ENCODE assay signal across 36 mouse cellular contexts in genomic region chr14:52083083-52083482, GRCm38 (mm10). TPM values are rescaled to one million over a fixed set of nuclear protein-coding genes. Genes with fewer than 3 reads are reported as not detected.
"Had no signal": no experiment of that assay in that cellular context is flagged by ENCODE, and none has a peak within 500 bp of the region (broad histone marks: within the 10 kb centered on the region; RNA-seq: fewer than 3 reads in every experiment).

No protein-coding gene starts in this region.

- H3K4me1 ChIP-seq: liver, embryonic 13.5 days; midbrain, embryonic 10.5 days; midbrain, embryonic 13.5 days; neural tube, embryonic 12.5 days; neural tube, embryonic 15.5 days had no signal

- H3K27ac ChIP-seq: kidney, postnatal 0 days; layer of hippocampus, adult 2 months; left cerebral cortex, adult 2 months; liver, embryonic 13.5 days; midbrain, embryonic 10.5 days; midbrain, embryonic 13.5 days; neural tube, embryonic 12.5 days; neural tube, embryonic 15.5 days; stomach, postnatal 0 days had no signal

- H3K9ac ChIP-seq: liver, embryonic 13.5 days; midbrain, embryonic 13.5 days; neural tube, embryonic 12.5 days; neural tube, embryonic 15.5 days had no signal

- H3K27me3 ChIP-seq: liver, embryonic 13.5 days; megakaryocyte, embryonic 14.5 days; midbrain, embryonic 13.5 days; neural tube, embryonic 12.5 days; neural tube, embryonic 15.5 days had no signal

- DNase-seq: kidney, adult 18-20 months; kidney, adult 9 months; kidney, postnatal 25 days; layer of hippocampus, adult 9-11 months; liver, embryonic 13.5 days; lung, adult 2 months; lung, postnatal 14 days; lung, postnatal 4 days; retina, postnatal 1 day; right cerebral cortex, postnatal 25 days; thymus, adult 2 months; thymus, postnatal 14 days; thymus, postnatal 4 days had no signal

- H3K4me3 ChIP-seq: layer of hippocampus, adult 2 months; left cerebral cortex, adult 2 months; liver, embryonic 13.5 days; megakaryocyte, embryonic 14.5 days; midbrain, embryonic 10.5 days; midbrain, embryonic 13.5 days; neural tube, embryonic 12.5 days; neural tube, embryonic 15.5 days had no signal

- H3K9me3 ChIP-seq: liver, embryonic 13.5 days; megakaryocyte, embryonic 14.5 days; midbrain, embryonic 10.5 days; midbrain, embryonic 13.5 days; neural tube, embryonic 12.5 days; neural tube, embryonic 15.5 days had no signal

- H3K4me2 ChIP-seq: liver, embryonic 13.5 days; midbrain, embryonic 13.5 days; neural tube, embryonic 12.5 days; neural tube, embryonic 15.5 days had no signal

- ATAC-seq: midbrain, embryonic 13.5 days had no signal

RNA-seq across cellular contexts. Expression of gene Olfr221, which starts 40.8 kb away (rescaled TPM):
- total RNA-seq: layer of hippocampus, adult 2 months; layer of hippocampus, postnatal 25 days; left cerebral cortex, adult 2 months; left cerebral cortex, postnatal 10 days; left cerebral cortex, postnatal 36 days; liver, adult 2 months; midbrain, postnatal 0 days had no signal
- polyA plus RNA-seq: intestine, embryonic 14.5 days; kidney, postnatal 0 days; large intestine, adult 2 months; limb, embryonic 11.5 days; limb, embryonic 14.5 days; liver, adult 2 months; liver, embryonic 13.5 days; liver, embryonic 16.5 days; lung, adult 2 months; lung, embryonic 16.5 days; midbrain, embryonic 10.5 days; midbrain, embryonic 13.5 days; midbrain, postnatal 0 days; neural tube, embryonic 12.5 days; neural tube, embryonic 15.5 days; small intestine, adult 2 months; spleen, adult 2 months; stomach, embryonic 14.5 days; stomach, postnatal 0 days; thymus, adult 2 months had no signal
